Mouse (Mus musculus): ENCODE measurements at regions not wholly inside any gene's neighbourhood (a gene's known extent, or its start where the extent isn't known, plus 50 kb on each side); places are given as distances from the start of the nearest gene placed in this dataset.

DNA sequence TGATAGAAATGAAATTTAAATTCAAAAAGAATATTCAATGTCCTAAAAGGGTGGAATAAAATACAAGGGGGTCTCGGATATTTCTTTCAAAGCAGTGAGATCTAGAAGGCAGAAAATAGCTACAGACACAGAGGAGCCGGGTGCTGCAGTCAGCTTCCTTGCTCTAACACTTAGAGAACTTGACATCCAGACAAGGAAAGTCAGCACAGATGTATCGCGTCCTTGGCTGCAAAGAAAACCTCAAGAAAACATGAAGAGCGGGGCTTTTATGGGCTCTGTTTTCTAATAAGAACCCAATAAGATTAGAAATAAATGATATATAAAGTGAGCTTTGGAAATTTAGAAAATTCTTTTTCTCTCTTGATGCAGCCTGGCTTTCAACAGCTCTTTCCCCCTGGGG lies 53.1 kb upstream of the Glis3 start:
- H3K4me1 ChIP-seq (ENCODE audit: control insufficient read depth, insufficient read depth, low read length) = no peaks in the 10 kb centered on the region
- H3K27me3 ChIP-seq (ENCODE audit: control insufficient read depth, insufficient read depth, low read length) = no peaks in the 10 kb centered on the region
- H3K4me2 ChIP-seq (replicated peaks; ENCODE audit: low read depth, low read length) = no peak overlapping the region
- no peak overlapping the region for H3K27ac ChIP-seq (ENCODE audit: low read length)
- WGBS = 60% methylated on average over 5 of the region's 5 CpGs
- no peaks in the 10 kb centered on the region for H3K36me3 ChIP-seq (ENCODE audit: control insufficient read depth, insufficient read depth, low read length)
- H3K9me3 ChIP-seq (ENCODE audit: control insufficient read depth, low read depth, low read length) = no peaks in the 10 kb centered on the region
- H3K9ac ChIP-seq (replicated peaks; ENCODE audit: low read depth, low read length) = no peak overlapping the region
- no peak for ATAC-seq (ENCODE audit: insufficient number of reproducible peaks, insufficient read depth, low FRiP score, low read depth)
- H3K4me3 ChIP-seq (ENCODE audit: low read depth, low read length) = no peak overlapping the region

DNA sequence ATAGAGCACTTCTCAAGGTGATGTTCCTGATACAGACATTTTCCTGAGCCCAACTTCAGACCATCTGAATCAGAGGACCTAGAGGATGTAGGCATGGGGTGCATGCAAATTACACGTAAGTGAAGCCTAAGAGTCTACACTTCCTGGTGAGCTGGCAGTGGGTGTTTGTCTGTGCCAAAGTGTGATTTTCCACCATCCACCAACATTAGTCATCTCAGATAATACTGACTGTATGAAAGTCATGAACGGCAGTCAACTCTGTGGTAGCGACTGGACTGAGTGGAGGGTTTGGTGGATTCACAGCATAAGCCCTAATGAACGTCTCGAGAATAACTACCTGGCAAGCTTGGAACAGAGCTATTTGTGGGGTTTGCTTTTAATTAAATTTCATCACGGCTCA lies 53.9 kb upstream of the Glis3 start:
- ATAC-seq (ENCODE audit: insufficient number of reproducible peaks, insufficient read depth, low FRiP score, low read depth) = no peak
- Histone ChIP-seq H3K27me3 (ENCODE audit: control insufficient read depth, insufficient read depth, low read length) (no peaks in the 10 kb centered on the region), H3K4me2 (replicated peaks; ENCODE audit: low read depth, low read length) (no peak overlapping the region), H3K9me3 (ENCODE audit: control insufficient read depth, low read depth, low read length) (no peaks in the 10 kb centered on the region), H3K36me3 (ENCODE audit: control insufficient read depth, insufficient read depth, low read length) (no peaks in the 10 kb centered on the region), H3K4me3 (ENCODE audit: low read depth, low read length) (no peak overlapping the region), H3K9ac (replicated peaks; ENCODE audit: low read depth, low read length) (no peak overlapping the region), H3K4me1 (ENCODE audit: control insufficient read depth, insufficient read depth, low read length) (no peaks in the 10 kb centered on the region), H3K27ac (ENCODE audit: low read length) (no peak overlapping the region)
- WGBS = 91% methylated on average over 6 of the region's 6 CpGs

DNA sequence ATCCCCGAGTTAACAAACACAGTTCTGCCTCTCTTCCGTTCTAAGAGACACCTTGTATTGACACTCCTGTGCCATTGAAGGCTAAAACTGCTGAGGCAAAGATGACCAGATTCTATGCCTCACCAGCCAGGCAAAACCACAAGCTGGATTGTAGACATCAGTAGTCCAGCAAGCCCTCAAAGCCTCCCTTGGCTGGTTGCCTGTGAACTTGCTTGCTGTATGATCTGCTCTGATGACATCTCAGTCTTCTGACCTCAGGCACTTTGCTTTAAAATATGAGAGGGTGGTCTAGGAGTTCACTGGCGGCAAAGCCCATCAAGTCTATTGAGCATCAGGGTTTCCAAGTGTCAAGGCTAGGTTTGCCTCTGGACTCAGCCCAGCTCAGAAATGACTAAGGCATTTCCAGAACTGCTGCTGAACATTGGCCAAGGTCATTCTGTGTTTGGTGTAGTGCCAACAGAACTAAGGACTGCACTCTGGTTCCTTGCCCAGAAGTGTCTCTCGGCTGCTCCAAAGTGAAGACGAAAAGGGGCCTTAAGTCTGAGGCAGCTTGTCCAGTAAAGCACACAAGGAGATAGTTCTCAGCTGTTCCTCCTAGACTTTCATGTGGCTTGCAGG lies 63.4 kb upstream of the Glis3 start:
- Histone ChIP-seq H3K36me3 (ENCODE audit: control insufficient read depth, insufficient read depth, low read length) (no peaks in the 10 kb centered on the region), H3K4me3 (ENCODE audit: low read depth, low read length) (no peak overlapping the region), H3K9me3 (ENCODE audit: control insufficient read depth, low read depth, low read length) (no peaks in the 10 kb centered on the region), H3K27ac (ENCODE audit: low read length) (no peak overlapping the region), H3K4me2 (replicated peaks; ENCODE audit: low read depth, low read length) (no peak overlapping the region), H3K9ac (replicated peaks; ENCODE audit: low read depth, low read length) (no peak overlapping the region), H3K27me3 (ENCODE audit: control insufficient read depth, insufficient read depth, low read length) (no peaks in the 10 kb centered on the region), H3K4me1 (ENCODE audit: control insufficient read depth, insufficient read depth, low read length) (no peaks in the 10 kb centered on the region)
- 69% methylated on average over 5 of the region's 5 CpGs for WGBS
- 0 out of 2 replicates have a peak, but pooled peaks have one; percentile 49 for ATAC-seq (ENCODE audit: insufficient number of reproducible peaks, insufficient read depth, low FRiP score, low read depth)

DNA sequence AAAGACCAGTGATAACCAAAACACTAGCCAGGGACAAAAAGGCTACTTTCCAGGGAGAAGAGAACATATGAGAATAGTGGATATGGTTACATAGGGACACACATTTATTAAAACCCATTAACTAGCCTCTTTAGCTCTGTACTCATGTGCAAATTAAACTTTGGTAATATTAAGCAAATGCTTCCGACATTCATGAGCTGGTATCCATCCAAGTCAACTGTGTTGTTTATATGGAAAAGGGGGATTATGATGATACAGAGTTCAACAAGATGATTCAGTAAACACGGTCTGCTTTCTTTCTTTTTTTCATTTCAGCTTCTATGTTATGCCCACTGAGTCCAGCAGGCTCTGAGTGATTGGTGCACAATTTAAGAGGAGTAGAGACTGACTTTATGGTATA lies 65.2 kb upstream of the Glis3 start:
- no peaks in the 10 kb centered on the region for H3K36me3 ChIP-seq (ENCODE audit: control insufficient read depth, insufficient read depth, low read length)
- ATAC-seq (ENCODE audit: insufficient number of reproducible peaks, insufficient read depth, low FRiP score, low read depth) = no peak
- WGBS = 66% methylated on average over 2 of the region's 2 CpGs
- no peaks in the 10 kb centered on the region for H3K9me3 ChIP-seq (ENCODE audit: control insufficient read depth, low read depth, low read length)
- H3K9ac ChIP-seq (replicated peaks; ENCODE audit: low read depth, low read length) = no peak overlapping the region
- no peak overlapping the region for H3K4me2 ChIP-seq (replicated peaks; ENCODE audit: low read depth, low read length)
- no peak overlapping the region for H3K27ac ChIP-seq (ENCODE audit: low read length)
- H3K27me3 ChIP-seq (ENCODE audit: control insufficient read depth, insufficient read depth, low read length) = no peaks in the 10 kb centered on the region
- no peaks in the 10 kb centered on the region for H3K4me1 ChIP-seq (ENCODE audit: control insufficient read depth, insufficient read depth, low read length)
- no peak overlapping the region for H3K4me3 ChIP-seq (ENCODE audit: low read depth, low read length)

DNA sequence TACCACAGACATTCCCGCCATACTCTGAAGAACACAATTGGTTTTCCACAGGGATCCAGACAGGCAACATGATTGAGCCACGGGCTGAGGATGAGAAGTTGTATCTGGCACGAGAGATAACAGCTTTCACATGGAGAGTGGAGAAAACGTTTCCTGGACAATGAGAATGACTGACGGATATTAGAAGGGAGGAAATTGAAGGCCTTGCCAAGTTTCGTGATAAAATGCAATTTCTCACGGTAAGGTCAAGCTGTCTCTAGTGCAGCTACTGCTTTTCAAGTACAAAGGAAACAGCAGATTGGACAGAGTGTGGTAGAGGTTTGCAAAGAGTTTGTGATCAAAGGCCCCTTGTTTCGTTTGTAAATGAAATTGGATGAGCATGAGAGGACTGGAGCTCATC lies 65.7 kb upstream of the Glis3 start:
- WGBS = 46% methylated on average over 8 of the region's 8 CpGs
- Histone ChIP-seq H3K9me3 (ENCODE audit: control insufficient read depth, low read depth, low read length) (no peaks in the 10 kb centered on the region), H3K4me2 (replicated peaks; ENCODE audit: low read depth, low read length) (no peak overlapping the region), H3K4me1 (ENCODE audit: control insufficient read depth, insufficient read depth, low read length) (no peaks in the 10 kb centered on the region), H3K27ac (ENCODE audit: low read length) (no peak overlapping the region), H3K9ac (replicated peaks; ENCODE audit: low read depth, low read length) (no peak overlapping the region), H3K4me3 (ENCODE audit: low read depth, low read length) (no peak overlapping the region), H3K27me3 (ENCODE audit: control insufficient read depth, insufficient read depth, low read length) (no peaks in the 10 kb centered on the region), H3K36me3 (ENCODE audit: control insufficient read depth, insufficient read depth, low read length) (no peaks in the 10 kb centered on the region)
- no peak for ATAC-seq (ENCODE audit: insufficient number of reproducible peaks, insufficient read depth, low FRiP score, low read depth)

DNA sequence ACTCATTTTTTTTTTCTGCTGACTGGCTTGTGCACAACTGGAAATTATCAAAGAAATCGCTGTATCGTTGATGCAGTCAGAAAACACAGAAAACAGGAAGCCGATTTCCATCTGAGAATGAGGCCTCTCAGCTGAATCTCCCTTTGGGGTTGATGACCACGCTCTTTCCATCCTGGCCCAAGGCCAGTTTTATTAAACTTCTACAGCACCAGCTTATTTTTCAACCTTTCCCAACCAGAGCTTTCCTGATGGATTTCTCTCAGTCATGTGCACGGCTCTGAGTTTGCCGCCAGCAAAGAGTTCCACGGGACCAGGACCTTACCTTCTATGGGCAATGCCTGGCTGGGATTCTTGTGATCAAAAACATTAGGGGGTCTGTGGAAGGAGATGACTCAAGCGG lies 71.2 kb upstream of the Glis3 start:
- no peak overlapping the region for H3K4me3 ChIP-seq (ENCODE audit: low read depth, low read length)
- no peak overlapping the region for H3K9ac ChIP-seq (replicated peaks; ENCODE audit: low read depth, low read length)
- H3K27ac ChIP-seq (ENCODE audit: low read length) = no peak overlapping the region
- no peaks in the 10 kb centered on the region for H3K27me3 ChIP-seq (ENCODE audit: control insufficient read depth, insufficient read depth, low read length)
- no peaks in the 10 kb centered on the region for H3K36me3 ChIP-seq (ENCODE audit: control insufficient read depth, insufficient read depth, low read length)
- H3K9me3 ChIP-seq (ENCODE audit: control insufficient read depth, low read depth, low read length) = no peaks in the 10 kb centered on the region
- ATAC-seq (ENCODE audit: insufficient number of reproducible peaks, insufficient read depth, low FRiP score, low read depth) = no peak
- H3K4me1 ChIP-seq (ENCODE audit: control insufficient read depth, insufficient read depth, low read length) = no peaks in the 10 kb centered on the region
- H3K4me2 ChIP-seq (replicated peaks; ENCODE audit: low read depth, low read length) = no peak overlapping the region
- 78% methylated on average over 8 of the region's 8 CpGs for WGBS

DNA sequence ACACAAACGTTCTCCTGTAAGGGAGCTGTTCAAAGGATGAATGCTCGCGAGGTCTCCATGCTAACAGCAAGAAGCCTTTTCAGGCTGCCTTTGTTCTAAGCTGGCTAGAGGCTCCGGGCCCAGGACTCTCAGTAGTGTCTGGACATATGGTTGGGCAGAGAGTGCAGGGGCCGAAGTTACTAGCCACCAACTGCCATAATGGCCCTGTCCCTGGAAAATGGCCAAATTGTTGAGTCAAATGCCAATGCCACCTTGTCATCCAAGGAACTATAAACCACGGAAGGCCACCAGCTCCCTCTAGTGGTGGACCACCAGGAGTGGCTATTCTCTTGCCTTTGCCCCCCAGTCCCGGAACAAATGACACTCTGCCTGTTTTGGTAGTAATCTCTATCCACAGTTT lies 76.0 kb upstream of the Slc1a1 start:
- Histone ChIP-seq H3K9me3 (ENCODE audit: control insufficient read depth, low read depth, low read length) (no peaks in the 10 kb centered on the region), H3K9ac (replicated peaks; ENCODE audit: low read depth, low read length) (no peak overlapping the region), H3K4me2 (replicated peaks; ENCODE audit: low read depth, low read length) (no peak overlapping the region), H3K4me1 (ENCODE audit: control insufficient read depth, insufficient read depth, low read length) (no peaks in the 10 kb centered on the region), H3K27ac (ENCODE audit: low read length) (no peak overlapping the region), H3K36me3 (ENCODE audit: control insufficient read depth, insufficient read depth, low read length) (no peaks in the 10 kb centered on the region), H3K27me3 (ENCODE audit: control insufficient read depth, insufficient read depth, low read length) (no peaks in the 10 kb centered on the region), H3K4me3 (ENCODE audit: low read depth, low read length) (no peak overlapping the region)
- WGBS = 54% methylated on average over 7 of the region's 7 CpGs
- no peak for ATAC-seq (ENCODE audit: insufficient number of reproducible peaks, insufficient read depth, low FRiP score, low read depth)

DNA sequence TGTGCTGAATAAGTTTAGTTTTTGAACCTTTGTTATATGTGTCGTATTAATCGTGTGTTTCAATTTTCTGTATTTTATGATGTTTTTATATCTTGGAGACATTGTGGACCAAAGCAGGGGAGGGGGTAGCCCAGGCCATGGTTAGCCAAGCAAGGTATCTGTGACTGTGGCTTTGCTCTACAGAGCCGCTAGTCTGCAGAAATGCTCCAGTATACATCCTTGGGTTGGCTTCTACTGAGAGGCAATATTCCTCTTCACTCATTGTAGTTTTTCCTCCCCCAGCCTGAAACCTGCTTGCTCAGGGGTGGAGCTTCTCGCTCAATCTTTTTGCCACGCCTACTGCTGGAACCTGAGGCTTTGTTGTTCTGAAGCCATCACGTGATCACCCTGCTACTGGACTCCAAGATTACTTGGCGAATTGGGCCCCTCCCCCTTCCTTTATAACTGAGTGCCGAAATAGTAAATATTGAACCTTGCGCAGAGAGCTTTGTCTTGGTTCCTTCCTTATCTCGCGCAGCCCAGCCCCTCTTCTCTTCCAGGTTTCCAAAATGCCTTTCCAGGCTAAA lies 70.0 kb upstream of the Slc1a1 start:
- Histone ChIP-seq H3K4me3 (ENCODE audit: low read depth, low read length) (no peak overlapping the region), H3K4me2 (replicated peaks; ENCODE audit: low read depth, low read length) (no peak overlapping the region), H3K9ac (replicated peaks; ENCODE audit: low read depth, low read length) (no peak overlapping the region), H3K27me3 (ENCODE audit: control insufficient read depth, insufficient read depth, low read length) (no peaks in the 10 kb centered on the region), H3K27ac (ENCODE audit: low read length) (no peak overlapping the region), H3K4me1 (ENCODE audit: control insufficient read depth, insufficient read depth, low read length) (no peaks in the 10 kb centered on the region), H3K9me3 (ENCODE audit: control insufficient read depth, low read depth, low read length) (no peaks in the 10 kb centered on the region), H3K36me3 (ENCODE audit: control insufficient read depth, insufficient read depth, low read length) (no peaks in the 10 kb centered on the region)
- WGBS = 59% methylated on average over 11 of the region's 11 CpGs
- ATAC-seq (ENCODE audit: insufficient number of reproducible peaks, insufficient read depth, low FRiP score, low read depth) = 0 out of 2 replicates have a peak, but pooled peaks have one; percentile 53

DNA sequence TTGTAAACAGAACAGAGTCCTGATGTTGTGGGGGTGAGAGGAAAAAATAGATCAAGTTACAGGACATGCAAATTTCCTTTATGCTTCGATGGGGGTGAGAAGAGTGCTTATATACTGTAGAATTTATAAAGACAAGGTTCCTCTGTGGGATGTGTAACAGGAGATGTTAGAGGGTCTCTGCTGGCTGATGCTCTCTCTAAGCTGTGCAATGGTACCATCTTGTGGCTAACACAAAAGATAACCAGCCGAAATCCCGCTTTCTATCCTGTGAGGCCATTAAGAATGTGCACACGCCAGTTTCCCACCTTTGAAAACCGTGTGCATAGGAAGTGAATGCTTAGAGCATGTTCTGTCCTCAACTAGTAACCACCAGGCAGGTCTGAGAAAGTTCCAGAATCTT lies 66.6 kb upstream of the Slc1a1 start:
- no peaks in the 10 kb centered on the region for H3K4me1 ChIP-seq (ENCODE audit: control insufficient read depth, insufficient read depth, low read length)
- no peaks in the 10 kb centered on the region for H3K27me3 ChIP-seq (ENCODE audit: control insufficient read depth, insufficient read depth, low read length)
- no peak overlapping the region for H3K4me2 ChIP-seq (replicated peaks; ENCODE audit: low read depth, low read length)
- no peak overlapping the region for H3K4me3 ChIP-seq (ENCODE audit: low read depth, low read length)
- no peak for ATAC-seq (ENCODE audit: insufficient number of reproducible peaks, insufficient read depth, low FRiP score, low read depth)
- no peak overlapping the region for H3K9ac ChIP-seq (replicated peaks; ENCODE audit: low read depth, low read length)
- no peaks in the 10 kb centered on the region for H3K9me3 ChIP-seq (ENCODE audit: control insufficient read depth, low read depth, low read length)
- H3K36me3 ChIP-seq (ENCODE audit: control insufficient read depth, insufficient read depth, low read length) = no peaks in the 10 kb centered on the region
- H3K27ac ChIP-seq (ENCODE audit: low read length) = no peak overlapping the region
- WGBS = 29% methylated on average over 5 of the region's 5 CpGs
